Mouse (Mus musculus) liver, adult 2 months (tissue): ENCODE measurements at regions not wholly inside any gene's neighbourhood (a gene's known extent, or its start where the extent isn't known, plus 50 kb on each side); places are given as distances from the start of the nearest gene placed in this dataset.
"Not testable (repeated sequence)": the region's sequence is repeated elsewhere in the genome, so short reads cannot be mapped to it uniquely, and the experiment has no call there.

Source experiments
- CTCF ChIP-seq: fragments of 200-500 bp; IDR thresholded peaks from 2 replicates; pipeline ENCODE4 v1.5.1; 2011; ENCODE audit warnings: low read depth, low read length, control low read depth
- POLR2A ChIP-seq: fragments of 200-500 bp; IDR thresholded peaks from 2 replicates; pipeline ENCODE4 v1.6.1; 2011; ENCODE audit warnings: low read length, control low read depth; ENCODE audit not compliant: insufficient read depth; ENCODE audit errors: extremely low read depth

- not testable (repeated sequence) for TF ChIP-seq CTCF, POLR2A
These were observed 177.8 kb upstream of the Slc7a11 start for GRCm38 (mm10) chr3:50621176-50621575.
